Mouse (Mus musculus) stomach, embryonic 16.5 days (tissue): ENCODE data around the gene Evc. TPM values are rescaled to one million over a fixed set of nuclear protein-coding genes. Genes with fewer than 3 reads are reported as not detected.

Experiments used
- ATAC-seq: fragments of 200-750 bp; cut with Nextera tagmentation; 2 replicates; pipeline ENCODE4 v1.8.0; 2017; ENCODE audit warnings: moderate number of reproducible peaks, moderate TSS enrichment; ENCODE audit not compliant: insufficient read depth, low FRiP score
- H3K27ac ChIP-seq: fragments of 300-500 bp; sonication (generic); 2 replicates; pipeline ENCODE4 v1.5.1; 2014; ENCODE audit warnings: low read length
- H3K27me3 ChIP-seq: fragments of 300-500 bp; sonication (generic); 2 replicates; pipeline ENCODE4 v1.6.1; 2014; ENCODE audit warnings: low read length, control low read depth, mixed read lengths; ENCODE audit not compliant: control insufficient read depth, insufficient read depth
- H3K36me3 ChIP-seq: fragments of 300-500 bp; sonication (generic); 2 replicates; pipeline ENCODE4 v1.6.1; 2014; ENCODE audit warnings: low read length; ENCODE audit not compliant: control insufficient read depth, insufficient read depth
- H3K4me1 ChIP-seq: fragments of 300-500 bp; sonication (generic); 2 replicates; pipeline ENCODE4 v1.6.1; 2014; ENCODE audit warnings: low read length, control low read depth, mixed read lengths; ENCODE audit not compliant: control insufficient read depth, insufficient read depth
- H3K4me2 ChIP-seq: fragments of 300-500 bp; sonication (generic); 2 replicates; pipeline ENCODE4 v1.6.1; 2014; ENCODE audit warnings: low read depth, low read length, mixed read lengths
- H3K4me3 ChIP-seq: fragments of 300-500 bp; sonication (generic); replicated peaks from 2 replicates; pipeline ENCODE4 v1.5.1; 2014; ENCODE audit warnings: mild to moderate bottlenecking, low read length
- H3K9ac ChIP-seq: fragments of 300-500 bp; sonication (generic); 2 replicates; pipeline ENCODE4 v1.6.1; 2014; ENCODE audit warnings: low read length
- H3K9me3 ChIP-seq: fragments of 300-500 bp; sonication (generic); replicated peaks from 2 replicates; pipeline ENCODE4 v1.6.1; 2016; ENCODE audit warnings: low read length, control low read depth; ENCODE audit not compliant: control insufficient read depth
- WGBS: fragments of 180-500 bp; shearing (Covaris S2); extraction: QIAGEN DNeasy Blood & Tissue Kit; methylation state at CpG from one replicate; pipeline ENCODE4 v1.1.7; 2014; 5-methylcytosine and 5-hydroxymethylcytosine counted together
- polyA plus RNA-seq: library from polyadenylated mRNA; unstranded; fragments of >200 nt; fragmentation: Nextera tagmentation; extraction: Ambion mirVana; gene quantifications from 2 replicates; pipeline ENCODE4 v1.2.1, GENCODE M21; 2015

Gene Evc
- polyA plus RNA-seq, 1 experiment from 2014 or later, result 14.8 TPM

GRCm38 (mm10) chr5:37354385-37354784 is 17.7 kb upstream of the Evc start:
- Histone ChIP-seq H3K4me2 (no peak overlapping the region), H3K9ac (no peak overlapping the region), H3K4me3 (no peak overlapping the region), H3K36me3 (peaks cover 13% of the 10 kb centered on the region; the same call in 1 of the 2 replicates), H3K9me3 (no peaks in the 10 kb centered on the region), H3K27me3 (no peaks in the 10 kb centered on the region), H3K27ac (no peak overlapping the region), H3K4me1 (no peaks in the 10 kb centered on the region)
- WGBS, result 75% methylated on average over 4 of the region's 4 CpGs
- no peak for ATAC-seq

GRCm38 (mm10) chr5:37351791-37352190 is 15.1 kb upstream of the Evc start:
- no peaks in the 10 kb centered on the region for H3K27me3 ChIP-seq
- peaks cover 13% of the 10 kb centered on the region; the same call in 1 of the 2 replicates for H3K36me3 ChIP-seq
- WGBS, result 100% methylated on average over 2 of the region's 2 CpGs
- no peak for ATAC-seq
- no peaks in the 10 kb centered on the region for H3K4me1 ChIP-seq
- no peaks in the 10 kb centered on the region for H3K9me3 ChIP-seq
- no peak overlapping the region for H3K27ac ChIP-seq
- no peak overlapping the region for H3K9ac ChIP-seq
- no peak overlapping the region for H3K4me2 ChIP-seq
- no peak overlapping the region for H3K4me3 ChIP-seq

GRCm38 (mm10) chr5:37343962-37344361 is 7.3 kb upstream of the Evc start:
- H3K4me1 ChIP-seq, result peaks cover 8% of the 10 kb centered on the region
- no peaks in the 10 kb centered on the region for H3K27me3 ChIP-seq
- no peak overlapping the region for H3K4me3 ChIP-seq
- WGBS, result 80% methylated on average over 2 of the region's 2 CpGs
- H3K27ac ChIP-seq, result no peak overlapping the region
- no peaks in the 10 kb centered on the region for H3K36me3 ChIP-seq
- no peak overlapping the region for H3K9ac ChIP-seq
- H3K4me2 ChIP-seq, result no peak overlapping the region
- ATAC-seq, result no peak
- no peaks in the 10 kb centered on the region for H3K9me3 ChIP-seq

GRCm38 (mm10) chr5:37338288-37338687 is 1.6 kb upstream of the Evc start, which contains the start of gene Evc2:
TSS of gene Evc2 (plus strand) at chr5:37338499.
- peak within 1 kb of the TSS; percentile 91 for H3K27ac ChIP-seq
- WGBS, result under 1% methylated on average over 27 of the region's 27 CpGs
- H3K9ac ChIP-seq, result peak within 1 kb of the TSS; percentile 79

GRCm38 (mm10) chr5:37337696-37338095 is 1.0 kb upstream of the Evc start:
- peaks cover 24% of the 10 kb centered on the region for H3K4me1 ChIP-seq
- no peaks in the 10 kb centered on the region for H3K36me3 ChIP-seq
- H3K4me2 ChIP-seq, result peak overlapping the region; percentile 88
- H3K9ac ChIP-seq, result peak overlapping the region; percentile 79
- H3K27ac ChIP-seq, result peak overlapping the region; percentile 91
- H3K9me3 ChIP-seq, result no peaks in the 10 kb centered on the region
- WGBS, result 71% methylated on average over 3 of the region's 3 CpGs
- H3K27me3 ChIP-seq, result no peaks in the 10 kb centered on the region
- peak overlapping the region; percentile 74 for H3K4me3 ChIP-seq
- no peak for ATAC-seq

More at GRCm38 (mm10) chr5:37338288-37338687, 1.6 kb upstream of the Evc start, which contains the start of gene Evc2:
- ATAC-seq, result peak; percentile 82
- Histone ChIP-seq H3K27me3 (no peaks in the 10 kb centered on the region), H3K4me3 (peak within 1 kb of the TSS; percentile 76), H3K9me3 (no peaks in the 10 kb centered on the region), H3K36me3 (no peaks in the 10 kb centered on the region), H3K4me1 (peaks cover 24% of the 10 kb centered on the region), H3K4me2 (peak within 1 kb of the TSS; percentile 88)

- Histone ChIP-seq H3K4me2 (no peak overlapping the region), H3K9me3 (no peaks in the 10 kb centered on the region)
Measured at GRCm38 (mm10) chr5:37335061-37335460, 1.6 kb downstream of the Evc start.

GRCm38 (mm10) chr5:37332066-37332465 is 4.6 kb downstream of the Evc start:
- Histone ChIP-seq H3K4me2 (no peak overlapping the region), H3K4me1 (peaks cover 5% of the 10 kb centered on the region), H3K27ac (no peak overlapping the region), H3K9me3 (no peaks in the 10 kb centered on the region), H3K4me3 (no peak overlapping the region), H3K36me3 (no peaks in the 10 kb centered on the region), H3K27me3 (no peaks in the 10 kb centered on the region), H3K9ac (no peak overlapping the region)
- 78% methylated on average over 4 of the region's 4 CpGs for WGBS
- no peak for ATAC-seq

More at GRCm38 (mm10) chr5:37335061-37335460, 1.6 kb downstream of the Evc start:
- 58% methylated on average over 3 of the region's 3 CpGs for WGBS
- Histone ChIP-seq H3K36me3 (no peaks in the 10 kb centered on the region), H3K4me3 (no peak overlapping the region), H3K27ac (no peak overlapping the region), H3K27me3 (no peaks in the 10 kb centered on the region), H3K9ac (no peak overlapping the region), H3K4me1 (peaks cover 24% of the 10 kb centered on the region)
- no peak for ATAC-seq

- Histone ChIP-seq H3K36me3 (no peaks in the 10 kb centered on the region), H3K4me2 (no peak overlapping the region), H3K27ac (no peak overlapping the region), H3K9me3 (no peaks in the 10 kb centered on the region), H3K4me1 (peaks cover 4% of the 10 kb centered on the region; the same call in 1 of the 2 replicates), H3K27me3 (no peaks in the 10 kb centered on the region), H3K4me3 (no peak overlapping the region), H3K9ac (no peak overlapping the region)
- 81% methylated on average over 2 of the region's 2 CpGs for WGBS
- no peak for ATAC-seq
Measured at GRCm38 (mm10) chr5:37331133-37331505, 5.6 kb downstream of the Evc start.

GRCm38 (mm10) chr5:37330449-37331132 is 6.1 kb downstream of the Evc start:
- WGBS, result 74% methylated on average over 8 of the region's 8 CpGs
- Histone ChIP-seq H3K36me3 (peaks cover 3% of the 10 kb centered on the region; the same call in 1 of the 2 replicates), H3K9me3 (no peaks in the 10 kb centered on the region; the same call in 1 of the 2 replicates), H3K27me3 (no peaks in the 10 kb centered on the region), H3K9ac (no peak overlapping the region), H3K4me3 (no peak overlapping the region), H3K4me1 (no peaks in the 10 kb centered on the region), H3K27ac (no peak overlapping the region), H3K4me2 (no peak overlapping the region)
- no peak for ATAC-seq
